Mouse (Mus musculus): ENCODE results near the gene Immp2l.

Immp2l gene

GRCm38 (mm10) chr12:41468374-41468991, 444.6 kb downstream of the Immp2l start:
- DNase-seq, result no peak

GRCm38 (mm10) chr12:41469096-41469801, 445.4 kb downstream of the Immp2l start:
- DNase-seq, result no peak

GRCm38 (mm10) chr12:41481486-41481885, 457.6 kb downstream of the Immp2l start:
- no peak for DNase-seq

GRCm38 (mm10) chr12:41483091-41483592, 459.3 kb downstream of the Immp2l start:
- peak; percentile 20 for DNase-seq

- DNase-seq, result peak; percentile 28
Measured at GRCm38 (mm10) chr12:41483593-41484451, 459.9 kb downstream of the Immp2l start.

- peak; percentile 37 for DNase-seq
Measured at GRCm38 (mm10) chr12:41484689-41485511, 461.0 kb downstream of the Immp2l start.

GRCm38 (mm10) chr12:41485512-41486215, 461.8 kb downstream of the Immp2l start:
- peak; percentile 70 for DNase-seq

- no peak for DNase-seq
Measured at GRCm38 (mm10) chr12:41486331-41486730, 462.4 kb downstream of the Immp2l start, which contains the start of gene Lrrn3. Gene Lrrn3, minus strand, starts transcription at chr12:41486431.

- DNase-seq, result peak; percentile 52
Measured at GRCm38 (mm10) chr12:41487005-41487404, 463.1 kb downstream of the Immp2l start.

GRCm38 (mm10) chr12:41494620-41495019, 470.7 kb downstream of the Immp2l start:
- DNase-seq, result no peak

- no peak for DNase-seq
Measured at GRCm38 (mm10) chr12:41500049-41500820, 476.3 kb downstream of the Immp2l start.

GRCm38 (mm10) chr12:41508610-41509009, 484.7 kb downstream of the Immp2l start:
- no peak for DNase-seq

GRCm38 (mm10) chr12:41510588-41510987, 486.7 kb downstream of the Immp2l start:
- no peak for DNase-seq

GRCm38 (mm10) chr12:41518897-41519296, 495.0 kb downstream of the Immp2l start:
- DNase-seq, result no peak

- DNase-seq, result no peak
Measured at GRCm38 (mm10) chr12:41520326-41520725, 496.4 kb downstream of the Immp2l start.

GRCm38 (mm10) chr12:41521671-41522070, 497.8 kb downstream of the Immp2l start:
- DNase-seq, result no peak

GRCm38 (mm10) chr12:41526688-41527087, 502.8 kb downstream of the Immp2l start:
- DNase-seq, result no peak

- DNase-seq, result no peak
Measured at GRCm38 (mm10) chr12:41528410-41528809, 504.5 kb downstream of the Immp2l start.

GRCm38 (mm10) chr12:41539989-41540388, 516.1 kb downstream of the Immp2l start:
- no peak for DNase-seq

GRCm38 (mm10) chr12:41551578-41551977, 527.7 kb downstream of the Immp2l start:
- no peak for DNase-seq

- no peak for DNase-seq
Measured at GRCm38 (mm10) chr12:41557832-41558231, 533.9 kb downstream of the Immp2l start.

Data from cerebellum, adult 8-10 months (tissue).